Mouse (Mus musculus) MEL (cell line): ENCODE measurements around the gene Vmn2r53.
"Not testable (repeated sequence)": the region's sequence is repeated elsewhere in the genome, so short reads cannot be mapped to it uniquely, and the experiment has no call there.

Source experiments
- BHLHE40 ChIP-seq: IDR thresholded peaks from 2 replicates; pipeline ENCODE4 v1.6.1; 2012; ENCODE audit warnings: low read depth, mild to moderate bottlenecking, inconsistent platforms, low read length, improper control_type of control experiment, borderline replicate concordance
- CTCF ChIP-seq, 3 experiments: IDR thresholded peaks in 2 of 3; conservative IDR thresholded peaks in 1 of 3; 2 replicates each; pipeline ENCODE4 v1.5.1; 2011 to 2012; ENCODE audit warnings: low read length in 3 of 3, low read depth in 2 of 3, mild to moderate bottlenecking in 2 of 3, improper control_type of control experiment in 1 of 3, inconsistent platforms in 1 of 3, mixed read lengths in 1 of 3, moderate library complexity in 1 of 3; ENCODE audit not compliant: control insufficient read depth in 1 of 3, insufficient read depth in 1 of 3, poor library complexity in 1 of 3, severe bottlenecking in 1 of 3
- E2F4 ChIP-seq: IDR thresholded peaks from 2 replicates; pipeline ENCODE4 v1.6.1; 2011; ENCODE audit warnings: low read depth, low read length, improper control_type of control experiment, borderline replicate concordance
- ELF1 ChIP-seq: IDR thresholded peaks from 2 replicates; pipeline ENCODE4 v1.6.1; 2014; ENCODE audit warnings: low read depth, mild to moderate bottlenecking, inconsistent platforms, low read length, improper control_type of control experiment, moderate library complexity
- EP300 ChIP-seq, 2 experiments: IDR thresholded peaks; 2 replicates each; pipeline ENCODE4 v1.6.1; 2011; ENCODE audit warnings: improper control_type of control experiment in 2 of 2, low read length in 2 of 2, low read depth in 1 of 2, mild to moderate bottlenecking in 1 of 2
- GATA1 ChIP-seq: IDR thresholded peaks from 2 replicates; pipeline ENCODE4 v1.6.1; 2011; ENCODE audit warnings: low read depth, low read length, improper control_type of control experiment
- HCFC1 ChIP-seq: IDR thresholded peaks from 2 replicates; pipeline ENCODE4 v1.6.1; 2012; ENCODE audit warnings: low read depth, mild to moderate bottlenecking, inconsistent platforms, low read length, improper control_type of control experiment, moderate library complexity
- MAX ChIP-seq: IDR thresholded peaks from 2 replicates; pipeline ENCODE4 v1.6.1; 2011; ENCODE audit warnings: low read length, improper control_type of control experiment
- POLR2A ChIP-seq, 2 experiments: IDR thresholded peaks; 2 replicates each; pipeline ENCODE4 v1.6.1; 2011 to 2012; ENCODE audit warnings: low read length in 2 of 2, mild to moderate bottlenecking in 2 of 2, control low read depth in 1 of 2, improper control_type of control experiment in 1 of 2, low read depth in 1 of 2, moderate library complexity in 1 of 2; ENCODE audit not compliant: control insufficient read depth in 1 of 2, insufficient read depth in 1 of 2, poor library complexity in 1 of 2
- POLR2AphosphoS2 ChIP-seq: IDR thresholded peaks from 2 replicates; pipeline ENCODE4 v1.6.1; 2011; ENCODE audit warnings: low read length, improper control_type of control experiment
- RAD21 ChIP-seq: IDR thresholded peaks from 2 replicates; pipeline ENCODE4 v1.6.1; 2011; ENCODE audit warnings: mild to moderate bottlenecking, low read depth, low read length, improper control_type of control experiment
- TAL1 ChIP-seq: IDR thresholded peaks from 2 replicates; pipeline ENCODE4 v1.6.1; 2012; ENCODE audit warnings: mild to moderate bottlenecking, inconsistent platforms, low read length, moderate library complexity, mixed read lengths
- UBTF ChIP-seq: IDR thresholded peaks from 2 replicates; pipeline ENCODE4 v1.6.1; 2012; ENCODE audit warnings: low read depth, mild to moderate bottlenecking, inconsistent platforms, low read length, improper control_type of control experiment, moderate library complexity, borderline replicate concordance; ENCODE audit not compliant: insufficient read depth
- ZNF384 ChIP-seq: IDR thresholded peaks from 2 replicates; pipeline ENCODE4 v1.6.1; 2012; ENCODE audit warnings: low read depth, mild to moderate bottlenecking, inconsistent platforms, low read length, improper control_type of control experiment

DNA sequence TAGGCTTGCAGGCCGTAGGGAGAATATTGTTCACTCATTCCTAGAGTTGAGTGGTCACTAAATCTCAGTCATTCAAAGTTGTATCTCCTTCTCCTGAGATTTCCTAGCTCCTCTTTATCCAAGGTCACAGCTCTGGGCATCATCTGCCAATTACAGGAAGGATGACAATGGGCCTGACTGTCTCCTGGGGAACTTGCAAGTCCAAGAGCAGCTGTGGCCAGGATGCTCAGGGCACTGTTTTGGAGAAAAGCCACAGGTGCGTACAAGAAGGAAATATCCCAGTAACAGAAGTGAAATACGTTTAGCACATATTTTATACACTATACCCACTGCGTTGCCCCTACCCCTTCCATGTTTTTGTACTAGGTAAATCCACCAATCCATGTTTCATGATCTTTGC lies 31.6 kb upstream of the Vmn2r53 start, which contains the start of gene Vmn2r54:
- TF ChIP-seq CTCF (IDR thresholded peaks at IDR 0.05 in 2 of 3, conservative IDR thresholded peaks at IDR 0.05 in 1 of 3; ENCODE audit: control insufficient read depth in 1 of 3, insufficient read depth in 1 of 3, low read depth in 2 of 3, low read length in 3 of 3, poor library complexity in 1 of 3, severe bottlenecking in 1 of 3); POLR2A (IDR thresholded peaks at IDR 0.05; ENCODE audit: control insufficient read depth in 1 of 2, insufficient read depth in 1 of 2, low read depth in 1 of 2, low read length in 2 of 2, poor library complexity in 1 of 2); EP300 (IDR thresholded peaks at IDR 0.05; ENCODE audit: low read depth in 1 of 2, low read length in 2 of 2); UBTF; E2F4; ZNF384; POLR2AphosphoS2; GATA1; TAL1; BHLHE40; RAD21; MAX; ELF1; HCFC1: not testable (repeated sequence)
